Mouse (Mus musculus): ENCODE data around the gene Hes3.

The Hes3 gene

GRCm38 (mm10) chr4:152304685-152305084 lies 13.2 kb upstream of the Hes3 start:
- no peak for DNase-seq

GRCm38 (mm10) chr4:152303172-152303571 lies 11.7 kb upstream of the Hes3 start:
- no peak for DNase-seq

GRCm38 (mm10) chr4:152302012-152302411 lies 10.6 kb upstream of the Hes3 start:
- no peak for DNase-seq

- no peak for DNase-seq
These were observed 8.9 kb upstream of the Hes3 start for GRCm38 (mm10) chr4:152300375-152300774.

- DNase-seq = no peak
These were observed 7.4 kb upstream of the Hes3 start for GRCm38 (mm10) chr4:152298836-152299235.

GRCm38 (mm10) chr4:152296874-152297861 lies 5.7 kb upstream of the Hes3 start, which contains the start of gene Icmt:
Gene Icmt, plus strand, starts transcription at chr4:152297227.
- peak; percentile 100 for DNase-seq

GRCm38 (mm10) chr4:152296371-152296770 lies 4.9 kb upstream of the Hes3 start:
- no peak for DNase-seq

GRCm38 (mm10) chr4:152295916-152296315 lies 4.5 kb upstream of the Hes3 start:
- DNase-seq = no peak

GRCm38 (mm10) chr4:152294188-152294929 lies 2.9 kb upstream of the Hes3 start:
- DNase-seq = peak; percentile 52

GRCm38 (mm10) chr4:152292102-152292765 lies 772 bp upstream of the Hes3 start:
- peak; percentile 70 for DNase-seq

GRCm38 (mm10) chr4:152290991-152291390 lies 471 bp downstream of the Hes3 start:
- DNase-seq = no peak

- DNase-seq = peak; percentile 81
These were observed 1.1 kb downstream of the Hes3 start for GRCm38 (mm10) chr4:152290385-152290784.

- peak; percentile 54 for DNase-seq
These were observed 3.0 kb downstream of the Hes3 start for GRCm38 (mm10) chr4:152288398-152288945.

- DNase-seq = no peak
These were observed 3.9 kb downstream of the Hes3 start for GRCm38 (mm10) chr4:152287317-152288120.

- peak; percentile 77 for DNase-seq
These were observed 4.6 kb downstream of the Hes3 start for GRCm38 (mm10) chr4:152286887-152287286.

- DNase-seq = peak; percentile 55
These were observed 5.3 kb downstream of the Hes3 start for GRCm38 (mm10) chr4:152286183-152286582.

- DNase-seq = peak; percentile 77
These were observed 6.0 kb downstream of the Hes3 start for GRCm38 (mm10) chr4:152285505-152285904.

- DNase-seq = peak; percentile 92
These were observed 8.1 kb downstream of the Hes3 start for GRCm38 (mm10) chr4:152283186-152283950.

GRCm38 (mm10) chr4:152282721-152283120 lies 8.7 kb downstream of the Hes3 start:
- DNase-seq = no peak

- no peak for DNase-seq
These were observed 9.9 kb downstream of the Hes3 start for GRCm38 (mm10) chr4:152281601-152282000.

- DNase-seq = no peak
These were observed 12.5 kb downstream of the Hes3 start for GRCm38 (mm10) chr4:152278986-152279385.

Measured in embryo, embryonic 11 days (tissue).